Mouse (Mus musculus) gastrocnemius, adult 2 months (tissue): ENCODE data around the gene Arl8b. TPM values are rescaled to one million over a fixed set of nuclear protein-coding genes. Genes with fewer than 3 reads are reported as not detected.

Experiments
- DNase-seq: peaks from one replicate; pipeline ENCODE4 v3.0.0; 2022
- H3K27ac ChIP-seq: fragments of 200-600 bp; 2 replicates; pipeline ENCODE4 v1.8.1; 2022; ENCODE audit warnings: mild to moderate bottlenecking
- H3K4me3 ChIP-seq: fragments of 200-600 bp; 2 replicates; pipeline ENCODE4 v1.8.1; 2022; ENCODE audit warnings: mild to moderate bottlenecking, moderate library complexity
- CTCF ChIP-seq: fragments of 200-600 bp; IDR thresholded peaks from 2 replicates; pipeline ENCODE4 v1.8.1; 2022; ENCODE audit warnings: antibody characterized with exemption, mild to moderate bottlenecking, moderate library complexity
- intact Hi-C: fragments of 180-260 bp; cut with DNase I; formaldehyde crosslinking; loops from one replicate; pipeline ENCODE4 v1.15.1; 2025
- total RNA-seq, 2 experiments: library from RNA; stranded (reverse); gene quantifications; 2 replicates each; pipeline ENCODE4 v1.2.3; 2021

Arl8b gene
- total RNA-seq, 2 experiments from 2014 or later = 110 to 120 TPM

DNA sequence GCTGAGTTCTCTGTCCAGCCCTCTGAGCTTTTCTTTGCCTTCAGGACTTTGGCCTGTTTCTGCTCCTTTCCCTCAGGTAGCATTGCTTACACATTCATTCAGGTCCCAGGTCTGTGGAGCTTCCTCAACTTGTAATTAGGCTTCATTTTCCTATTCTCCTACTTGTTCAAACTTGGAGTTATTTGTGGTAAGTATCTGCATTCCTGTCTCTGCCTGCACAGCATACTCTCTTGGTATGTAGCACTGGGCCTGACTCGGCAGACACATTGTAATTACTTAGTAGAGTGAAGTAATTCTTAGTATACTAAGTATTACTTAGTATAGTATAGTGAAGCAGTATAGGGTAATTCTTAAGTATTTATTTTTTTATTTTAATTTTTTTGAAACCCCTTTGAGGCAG is 13.0 kb downstream of the Arl8b start:
- intact Hi-C loops = no loop called here
- H3K4me3 ChIP-seq = no peak overlapping the region
- TF ChIP-seq CTCF = no peak
- DNase-seq = no peak
- peak overlapping the region; percentile 53; the same call in 1 of the 2 replicates for H3K27ac ChIP-seq

DNA sequence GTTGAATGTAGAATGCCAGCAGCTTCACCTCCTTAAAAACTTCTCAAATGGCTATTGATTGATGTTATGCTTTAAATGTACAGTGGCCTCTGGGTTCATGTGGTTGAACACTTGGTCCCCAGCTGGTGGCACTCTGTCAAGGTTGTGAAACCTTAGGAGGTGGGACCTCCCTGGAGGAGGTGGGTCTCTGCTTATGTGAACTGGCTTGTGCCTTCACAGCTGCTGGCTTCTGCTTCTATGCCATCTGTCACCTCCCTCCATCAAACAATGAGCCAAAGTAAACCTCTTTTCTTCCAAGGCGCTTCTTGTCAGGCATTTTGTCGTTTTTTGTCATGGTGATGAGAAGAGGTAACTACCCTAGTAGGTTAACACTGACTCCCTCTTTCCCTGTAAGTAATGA is 13.8 kb downstream of the Arl8b start:
- no peak for TF ChIP-seq CTCF
- intact Hi-C loops = no loop called here
- peak; percentile 66 for DNase-seq
- no peak overlapping the region for H3K4me3 ChIP-seq
- H3K27ac ChIP-seq = peak overlapping the region; percentile 53; the same call in 1 of the 2 replicates

DNA sequence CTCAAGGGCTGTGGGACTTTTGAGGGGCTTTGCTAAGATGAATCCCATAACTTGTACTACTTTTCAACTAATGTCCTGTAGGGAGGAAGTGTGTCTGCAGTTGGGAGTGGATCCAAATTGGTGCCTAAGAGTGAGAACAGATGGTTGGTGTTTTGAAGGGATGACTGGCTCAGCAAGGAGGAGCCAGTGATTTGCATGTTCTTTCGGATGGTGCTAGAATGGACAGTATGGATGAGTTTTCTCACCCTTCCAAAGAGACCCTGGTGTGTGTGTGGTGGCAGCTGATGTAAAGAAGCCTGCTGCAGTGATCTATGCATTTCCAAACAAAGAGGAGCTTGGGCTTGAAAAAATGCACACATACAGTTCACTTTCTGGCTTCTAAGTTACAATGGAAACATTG is 22.3 kb downstream of the Arl8b start:
- no peak overlapping the region for H3K27ac ChIP-seq
- no peak for DNase-seq
- H3K4me3 ChIP-seq = no peak overlapping the region
- intact Hi-C loops = no loop called here
- no peak for TF ChIP-seq CTCF

DNA sequence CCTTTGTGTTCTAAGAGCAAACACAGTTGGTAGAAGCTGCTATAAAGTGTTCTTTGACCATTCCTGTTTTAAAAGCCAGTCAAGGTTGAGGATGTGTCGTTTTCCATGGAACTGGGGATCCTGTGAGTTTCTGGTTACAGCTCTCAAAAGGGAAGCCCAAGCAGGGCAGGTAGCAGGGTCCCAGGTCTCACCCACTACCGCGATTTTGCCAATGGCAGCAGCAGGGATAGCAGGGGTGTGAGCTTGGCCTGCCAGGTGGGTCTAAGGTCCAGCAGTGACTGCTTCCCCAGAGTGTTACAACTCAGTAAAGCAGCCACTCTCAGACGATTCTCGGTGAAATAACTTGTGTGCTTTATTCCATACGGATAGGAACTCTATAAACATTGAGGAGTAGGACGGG is 23.0 kb downstream of the Arl8b start:
- no peak for TF ChIP-seq CTCF
- intact Hi-C loops = no loop called here
- Histone ChIP-seq H3K4me3 (no peak overlapping the region), H3K27ac (no peak overlapping the region)
- no peak for DNase-seq

DNA sequence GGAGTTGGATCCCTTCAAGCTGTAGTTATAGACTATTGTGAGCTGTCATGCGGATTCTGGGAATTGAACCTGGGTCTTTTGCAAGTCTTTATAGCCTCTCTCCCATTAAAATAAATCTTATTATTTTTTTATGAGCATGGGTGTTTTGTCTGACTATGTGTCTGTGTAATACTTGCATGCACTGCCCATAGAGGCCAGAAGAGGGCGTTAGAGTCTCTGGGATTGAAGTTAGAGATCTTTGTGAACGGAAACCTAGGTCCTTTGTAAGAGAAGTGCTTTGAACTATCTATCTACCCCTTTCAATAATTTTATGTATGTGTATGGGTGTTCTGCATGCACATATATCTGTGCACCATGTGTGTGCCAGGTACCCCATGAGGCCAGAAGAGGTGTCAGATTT is 24.5 kb downstream of the Arl8b start:
- intact Hi-C loops = no loop called here

DNA sequence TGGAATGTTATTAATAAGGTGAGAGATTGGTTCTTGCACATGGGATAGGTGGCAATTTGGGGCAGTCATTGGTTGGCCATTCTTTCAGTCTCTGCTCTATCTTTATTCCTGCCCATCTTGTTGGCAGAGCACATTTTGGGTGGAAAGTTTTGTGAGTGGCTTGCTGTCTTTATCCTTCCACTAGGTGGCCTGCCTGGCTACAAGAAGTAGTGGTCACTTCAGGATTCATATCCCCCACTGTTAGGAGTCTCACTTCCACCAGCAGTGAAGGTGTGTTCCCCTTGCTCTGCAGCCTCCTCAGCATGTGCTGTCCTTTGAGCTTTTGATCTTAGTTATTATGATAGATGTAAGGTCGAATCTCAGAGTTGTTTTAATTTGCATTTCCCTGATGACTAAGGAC is 25.9 kb downstream of the Arl8b start:
- DNase-seq = no peak
- Histone ChIP-seq H3K27ac (no peak overlapping the region), H3K4me3 (no peak overlapping the region)
- intact Hi-C loops = no loop called here
- TF ChIP-seq CTCF = peak; percentile 30; the same call in 1 of the 2 replicates

More for the DNA sequence above, 24.5 kb downstream of the Arl8b start:
- peak; percentile 43 for TF ChIP-seq CTCF
- DNase-seq = no peak
- no peak overlapping the region for H3K27ac ChIP-seq
- no peak overlapping the region for H3K4me3 ChIP-seq

DNA sequence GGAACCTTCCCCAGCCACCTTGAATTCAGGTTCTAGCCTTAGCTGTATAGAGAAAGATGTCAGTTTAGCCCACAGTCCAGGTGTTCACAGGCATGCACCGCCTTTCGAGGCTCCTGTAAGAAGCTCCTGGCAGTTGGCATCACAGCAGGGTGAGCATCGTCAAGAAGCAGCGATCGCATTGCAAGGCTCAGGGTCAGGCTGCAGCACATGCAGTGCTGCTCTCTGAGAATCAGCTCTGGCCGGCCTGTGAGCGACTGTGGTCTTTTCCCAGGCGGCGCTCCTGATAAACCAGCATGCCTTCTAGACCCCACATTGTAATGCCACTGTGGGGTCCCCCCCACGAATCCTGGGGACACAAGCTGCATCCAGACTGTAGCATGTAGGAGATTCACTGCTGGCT is 27.3 kb downstream of the Arl8b start:
- intact Hi-C loops = no loop called here
- Histone ChIP-seq H3K27ac (no peak overlapping the region), H3K4me3 (no peak overlapping the region)
- no peak for TF ChIP-seq CTCF
- DNase-seq = no peak

DNA sequence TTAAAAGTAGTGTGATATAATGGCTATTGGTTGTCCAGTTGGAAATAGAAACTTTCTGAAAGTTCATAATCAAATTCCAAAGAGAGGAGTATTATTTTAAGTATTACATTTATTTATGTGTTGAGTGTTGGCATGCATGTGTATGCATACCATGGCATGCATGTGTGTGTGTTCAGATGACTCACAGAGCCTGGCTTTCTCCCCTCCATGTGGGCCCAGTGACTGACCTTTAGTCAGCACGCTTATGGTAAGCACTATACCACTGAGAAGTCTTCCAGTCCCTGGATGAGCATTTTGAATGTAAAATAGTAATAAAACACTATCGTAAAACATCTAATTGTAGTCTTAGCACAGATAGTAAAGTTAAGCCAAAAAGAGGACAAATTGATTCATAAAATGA is 29.2 kb downstream of the Arl8b start:
- Histone ChIP-seq H3K27ac (no peak overlapping the region), H3K4me3 (no peak overlapping the region)
- TF ChIP-seq CTCF = no peak
- intact Hi-C loops = no loop called here
- no peak for DNase-seq

DNA sequence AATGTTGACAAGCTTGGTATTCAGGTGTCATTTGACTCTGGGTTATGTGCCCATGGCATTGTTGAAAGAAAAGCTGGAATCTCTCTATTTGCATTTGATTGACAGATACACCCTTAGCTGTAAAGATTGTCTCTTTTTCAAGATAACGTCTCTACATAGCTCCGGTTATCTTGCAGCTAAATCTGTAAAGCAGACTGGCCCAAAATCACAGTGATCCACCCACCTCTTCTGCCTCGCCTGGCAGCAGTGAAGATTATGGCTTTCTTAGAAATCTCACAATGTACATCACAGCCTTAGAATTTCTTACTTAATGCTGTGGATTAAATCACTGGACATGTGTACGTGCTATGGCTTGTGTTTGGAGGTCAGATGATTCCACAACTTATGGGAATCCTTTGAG is 34.6 kb downstream of the Arl8b start:
- TF ChIP-seq CTCF = no peak
- DNase-seq = no peak
- no peak overlapping the region for H3K4me3 ChIP-seq
- no peak overlapping the region for H3K27ac ChIP-seq
- intact Hi-C loops = no loop called here

DNA sequence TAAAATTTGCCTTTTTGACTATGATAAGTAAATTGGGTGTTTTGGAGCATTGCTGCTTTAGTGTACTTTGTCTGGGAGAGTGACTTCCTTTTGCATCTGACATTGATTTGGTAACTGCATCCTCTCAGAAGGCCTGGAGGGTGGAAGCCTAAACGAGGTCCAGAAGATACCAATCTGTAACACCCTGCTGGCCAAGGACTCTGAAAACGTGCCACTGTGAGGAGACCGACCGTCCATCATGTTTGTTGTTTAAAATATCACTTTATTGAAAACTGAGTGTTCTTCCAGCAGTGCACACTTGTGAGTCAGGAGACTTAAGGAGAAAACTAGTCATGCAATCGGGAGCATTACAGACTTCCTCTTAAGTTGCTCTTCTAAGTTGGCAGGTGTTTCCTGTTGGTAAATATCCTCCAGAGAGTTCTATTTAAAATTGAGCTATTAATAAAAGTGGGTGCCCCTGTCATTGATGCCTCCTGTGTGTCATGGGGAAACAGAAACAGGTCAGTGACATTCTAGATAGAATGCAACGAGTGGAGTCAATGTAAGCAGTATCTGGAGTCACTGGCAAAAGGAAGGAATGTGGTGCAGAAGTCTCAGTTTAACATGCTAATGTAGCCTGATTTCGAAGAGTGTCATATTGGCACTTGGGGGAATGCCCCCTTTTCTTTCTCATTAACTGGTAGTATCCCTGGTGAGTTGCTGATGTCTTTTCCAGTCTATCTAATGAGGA is 42.1 kb downstream of the Arl8b start:
- H3K4me3 ChIP-seq = peak overlapping the region; percentile 3; the same call in 1 of the 2 replicates
- H3K27ac ChIP-seq = peak overlapping the region; percentile 91
- no peak for TF ChIP-seq CTCF
- peak; percentile 39 for DNase-seq
- intact Hi-C loops = no loop called here

DNA sequence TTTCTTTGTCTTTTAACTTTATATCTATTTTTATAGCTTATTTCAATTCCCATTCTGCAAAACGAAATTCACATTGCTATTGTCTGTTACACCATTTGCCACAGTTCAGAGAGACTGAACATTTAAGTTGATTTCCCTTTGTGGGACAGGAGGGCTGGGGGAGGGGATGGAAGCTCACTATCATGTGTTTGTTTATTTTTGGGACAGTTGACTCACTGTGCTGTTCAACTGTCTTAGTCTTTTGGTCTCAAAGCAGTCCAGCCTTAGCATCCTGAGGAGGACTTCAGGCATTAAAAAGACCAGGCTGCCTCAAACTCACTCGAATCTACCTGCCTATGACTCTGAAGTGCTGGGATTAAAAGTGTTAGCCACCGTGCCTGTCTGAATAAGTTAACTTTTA is 43.2 kb downstream of the Arl8b start:
- Histone ChIP-seq H3K4me3 (peak overlapping the region; percentile 94), H3K27ac (peak overlapping the region; percentile 91)
- intact Hi-C loops = no loop called here
- DNase-seq = no peak
- no peak for TF ChIP-seq CTCF

DNA sequence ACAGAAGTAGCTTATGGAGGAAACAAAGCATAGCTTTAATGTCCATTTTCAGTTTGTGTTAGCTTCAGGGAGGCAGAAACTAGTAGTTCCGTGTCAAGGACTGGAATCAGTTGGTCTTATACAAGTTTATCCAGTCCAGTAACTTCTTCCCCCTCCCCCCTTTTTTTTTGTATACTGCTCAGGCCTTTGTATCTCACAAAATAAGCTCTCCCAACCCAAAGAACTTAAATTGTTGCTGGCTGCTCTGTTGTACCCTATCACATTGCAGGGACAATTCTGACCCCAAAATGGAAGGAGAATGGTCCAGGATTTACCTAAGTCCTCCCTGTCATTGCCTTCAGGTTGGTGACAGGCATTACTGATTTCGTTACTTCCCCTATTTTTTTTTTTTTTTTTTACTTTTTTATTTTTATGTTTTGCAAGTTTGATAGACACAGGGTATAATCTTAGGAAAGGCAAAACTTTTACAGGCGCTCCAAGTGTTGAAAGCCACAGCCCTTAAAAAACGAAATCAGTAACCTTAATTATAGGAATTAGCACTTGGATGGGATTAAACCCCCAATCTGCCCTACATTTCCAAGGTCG is 44.5 kb downstream of the Arl8b start:
- H3K27ac ChIP-seq = peak overlapping the region; percentile 91
- TF ChIP-seq CTCF = no peak
- peak overlapping the region; percentile 94 for H3K4me3 ChIP-seq
- intact Hi-C loops = no loop called here
- no peak for DNase-seq

DNA sequence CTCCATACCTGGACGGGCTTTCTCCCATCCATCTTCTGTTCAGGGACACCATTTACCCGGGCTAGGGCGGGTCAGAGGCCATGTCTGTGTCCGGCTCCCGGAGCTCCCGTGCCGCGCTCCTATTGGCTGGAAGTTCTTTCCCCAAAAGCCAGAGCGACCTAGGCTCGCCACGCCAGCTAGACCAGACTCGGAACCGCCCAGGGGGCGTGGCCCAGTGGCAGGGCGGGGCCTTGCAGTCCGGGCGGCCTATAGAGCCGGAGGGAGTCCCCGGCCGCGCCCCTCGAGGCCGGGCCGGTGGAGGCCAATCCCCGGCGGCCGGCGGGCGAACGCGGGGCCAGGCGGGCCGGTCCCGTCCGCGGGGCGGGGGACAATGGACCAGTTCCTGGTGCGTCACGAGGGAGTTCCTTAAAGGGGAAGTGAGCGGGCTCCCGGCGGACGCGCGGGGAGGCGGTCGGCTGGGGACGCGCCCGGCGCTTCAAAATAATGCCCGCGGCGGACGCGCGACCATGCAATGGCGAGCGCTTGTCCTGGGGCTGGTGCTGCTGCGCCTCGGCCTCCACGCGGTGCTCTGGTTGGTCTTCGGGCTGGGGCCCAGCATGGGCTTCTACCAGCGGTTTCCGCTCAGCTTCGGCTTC is 45.5 kb downstream of the Arl8b start, which contains the start of gene Edem1:
Gene Edem1, plus strand, starts transcription at position 408 of the 635 bp plus-strand sequence.
- H3K4me3 ChIP-seq = peak within 1 kb of the TSS; percentile 94
- peak within 1 kb of the TSS; percentile 97 for H3K27ac ChIP-seq
- TF ChIP-seq CTCF = no peak
- peak; percentile 100 for DNase-seq
- intact Hi-C loops = loop anchor here (1.0 kb wide), 1 partner anchor 45 kb away; the partner anchor contains the start of gene Arl8b
